Mouse (Mus musculus) cerebellum, postnatal 10 days (tissue): ENCODE data around the gene Aqp12.
A peak's percentile ranks its signal among the peaks of the same experiment; 100 is the strongest.

Source experiments
- DNase-seq, 2 experiments: peaks; one replicate each; pipeline ENCODE4 v3.0.0; 2021; ENCODE audit warnings: mixed read lengths in 2 of 2

The Aqp12 gene

DNA sequence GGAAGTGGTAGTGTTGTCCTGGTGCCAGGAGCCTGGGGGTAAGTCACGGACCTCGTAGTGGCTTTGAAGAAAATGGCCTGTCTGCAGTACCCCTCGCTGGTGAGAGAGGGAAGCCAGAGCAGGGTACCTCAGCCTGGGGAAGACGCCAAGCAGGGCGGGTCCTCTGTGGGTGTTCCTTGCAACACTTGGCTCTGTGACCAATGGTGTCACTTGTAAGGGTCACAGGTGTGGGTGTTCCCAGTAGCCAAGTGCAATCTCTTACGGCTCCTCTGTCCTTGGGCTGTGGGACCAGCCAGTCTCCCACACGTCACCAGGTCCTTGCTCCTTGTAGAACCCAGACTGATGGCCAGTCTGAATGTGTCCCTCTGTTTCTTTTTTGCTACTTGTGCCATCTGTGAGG lies at the start of gene Aqp12:
Gene Aqp12 (plus strand): TSS at position 274 of the 400 bp plus-strand sequence.
- peak in 1 of 2 experiments; percentile 16 for DNase-seq

DNA sequence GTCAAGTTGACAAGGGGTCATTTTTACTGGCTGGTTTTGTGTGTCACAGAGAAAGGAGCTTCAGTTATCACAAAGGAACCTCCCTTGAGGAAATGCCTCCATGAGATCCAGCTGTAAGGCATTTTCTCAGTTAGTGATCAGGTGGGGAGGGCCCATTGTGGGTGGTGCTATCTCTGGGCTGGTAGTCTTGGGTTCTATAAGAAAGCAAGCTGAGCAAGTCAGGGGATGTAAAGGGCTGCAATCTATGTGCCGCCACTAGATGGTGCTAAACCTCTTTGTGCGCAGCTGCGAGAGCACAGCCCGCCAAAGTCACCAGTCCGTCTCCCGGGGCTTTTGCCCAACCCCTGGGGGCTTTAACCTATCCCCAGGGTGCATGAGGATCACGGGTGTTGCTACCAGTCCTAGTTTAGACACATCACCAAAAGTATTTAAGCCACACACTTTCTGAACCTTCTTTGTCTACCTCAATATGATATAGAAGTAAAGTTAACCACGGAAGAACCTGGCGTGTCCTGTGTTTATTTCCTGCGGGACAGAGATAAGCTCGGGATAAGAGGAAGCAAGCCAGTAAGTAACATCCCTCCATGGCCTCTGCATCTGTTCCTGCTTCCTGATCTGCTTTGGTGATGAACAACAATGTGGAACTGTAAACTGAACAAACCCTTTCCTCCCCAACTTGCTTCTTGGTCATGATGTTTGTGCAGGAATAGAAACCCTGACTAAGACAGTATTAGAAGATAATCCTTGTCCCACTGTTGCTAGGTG lies 49.4 kb upstream of the Aqp12 start:
- peak; percentile 81 to 83 for DNase-seq

DNA sequence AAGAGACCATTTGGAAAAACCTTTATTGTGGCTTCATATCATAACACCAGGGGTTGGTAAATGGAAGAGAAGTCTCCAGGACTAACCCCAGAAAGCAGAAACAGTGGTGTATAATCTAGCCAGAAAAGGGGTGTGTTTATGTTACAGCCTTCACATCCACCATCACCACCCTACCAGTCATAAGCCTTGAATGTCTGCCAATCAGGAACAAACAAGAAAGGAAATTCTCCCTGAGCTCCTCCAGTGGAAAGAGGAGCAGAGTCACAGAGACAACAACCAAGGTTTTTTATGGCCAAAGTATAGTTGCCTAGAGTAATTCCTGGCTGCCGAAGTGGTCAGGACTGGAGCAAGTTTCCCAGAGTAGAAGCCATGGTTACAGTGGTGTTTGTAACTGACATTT lies 47.1 kb upstream of the Aqp12 start:
- no peak for DNase-seq

DNA sequence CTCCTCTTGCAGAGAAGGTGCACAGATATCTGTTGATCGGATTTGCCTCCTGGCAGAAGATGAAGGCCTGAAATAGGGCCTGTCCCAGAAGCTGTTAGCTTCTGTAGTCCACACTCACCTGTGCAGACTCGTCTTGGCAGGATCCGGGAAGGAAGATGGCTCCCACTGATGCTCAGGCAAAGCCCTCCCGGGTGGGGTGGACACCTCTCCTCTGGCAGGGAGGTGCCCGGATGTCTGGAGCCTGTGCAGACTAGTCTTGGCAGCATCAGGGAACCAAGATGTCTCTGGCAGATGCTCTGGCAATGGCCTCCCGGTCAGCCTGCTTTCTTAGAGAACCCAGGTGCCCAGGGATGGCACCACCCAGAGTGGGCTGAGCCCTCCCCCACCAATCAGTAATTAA lies 35.3 kb upstream of the Aqp12 start:
- peak in 1 of 2 experiments; percentile 2 for DNase-seq

DNA sequence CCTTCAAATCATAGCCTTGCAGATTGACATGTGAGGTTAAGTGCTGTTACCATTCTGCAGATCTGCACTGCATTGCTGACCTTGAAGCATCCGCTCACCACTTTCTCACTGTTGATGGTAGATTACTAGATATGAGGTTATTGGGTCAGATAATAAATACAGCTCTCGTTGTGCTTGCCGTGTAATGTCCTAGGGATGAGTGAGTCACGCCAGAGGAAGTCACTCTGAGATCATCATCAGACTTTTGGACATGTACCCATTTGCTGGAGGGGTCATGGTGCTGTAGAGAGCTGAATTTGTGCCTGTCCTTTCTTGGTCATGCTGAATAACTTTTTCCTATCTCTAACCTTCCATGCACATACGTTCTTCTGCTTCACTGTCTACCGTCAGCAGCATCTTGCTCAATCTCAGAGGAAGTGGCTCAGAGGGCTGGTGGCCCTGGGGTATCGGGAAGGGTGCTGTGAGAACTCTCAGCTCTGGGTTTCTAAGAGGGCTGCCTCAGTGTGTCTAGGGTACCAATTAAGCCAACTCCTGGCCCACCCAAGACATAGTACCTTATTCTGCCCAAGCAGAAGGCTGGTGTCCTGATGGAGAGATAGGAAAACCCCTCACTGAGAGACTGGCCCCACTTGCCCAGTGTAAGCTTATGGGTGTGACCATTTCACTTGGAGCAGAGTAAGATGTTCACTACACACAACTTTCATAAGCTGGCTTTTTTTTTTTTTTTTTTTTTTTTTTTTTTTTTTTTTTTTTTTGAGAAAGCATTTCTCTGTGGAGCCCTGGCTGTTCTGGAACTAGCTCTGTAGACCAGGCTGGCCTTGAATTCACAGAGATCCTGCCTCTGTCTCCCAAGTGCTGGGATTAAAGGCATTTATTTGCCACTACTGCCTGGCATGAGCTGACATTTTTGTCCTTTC lies 34.0 kb upstream of the Aqp12 start:
- DNase-seq: peak in 1 of 2 experiments; percentile 0

DNA sequence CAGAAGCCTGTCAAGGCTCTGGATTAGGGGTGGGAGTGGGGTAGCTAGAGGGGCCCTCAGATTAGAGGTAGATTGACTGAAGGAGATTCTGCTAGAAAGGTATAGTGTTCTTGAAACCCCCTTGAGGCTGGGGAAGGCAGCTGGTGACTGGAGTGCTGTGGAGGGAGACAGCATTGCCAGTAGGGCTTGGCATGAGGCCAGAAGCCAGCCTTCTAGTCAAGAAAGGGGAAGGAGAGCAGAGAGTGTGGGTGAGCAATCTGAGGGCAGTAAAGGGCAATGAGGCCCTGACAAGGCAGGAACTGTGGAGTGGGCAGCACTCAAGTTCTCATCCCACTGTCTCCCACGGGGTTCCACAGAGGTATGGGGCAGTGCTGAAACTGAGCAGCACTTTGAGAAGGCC lies 33.3 kb upstream of the Aqp12 start:
- peak; percentile 65 to 69 for DNase-seq

DNA sequence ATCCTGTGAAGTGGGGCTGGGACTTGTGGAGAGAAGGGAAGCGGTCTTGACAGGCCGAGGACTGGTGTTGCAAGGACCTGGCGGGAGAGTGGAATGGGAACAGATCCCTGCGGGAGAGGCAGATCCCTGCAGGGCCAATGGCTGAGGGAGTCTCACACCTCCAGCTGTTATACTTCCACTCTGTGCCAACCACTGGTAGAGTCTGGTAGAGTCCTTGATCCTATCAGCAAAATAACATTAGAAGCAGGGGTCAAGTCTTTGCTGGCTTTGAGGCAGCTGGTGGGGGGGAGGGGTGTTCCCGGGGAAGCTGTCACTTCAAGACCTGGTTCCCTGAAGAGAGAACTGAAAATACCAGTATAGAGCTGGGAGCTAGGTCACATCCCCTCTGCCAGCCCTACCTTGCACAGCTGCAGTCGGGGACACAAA lies 30.0 kb upstream of the Aqp12 start:
- DNase-seq: no peak

DNA sequence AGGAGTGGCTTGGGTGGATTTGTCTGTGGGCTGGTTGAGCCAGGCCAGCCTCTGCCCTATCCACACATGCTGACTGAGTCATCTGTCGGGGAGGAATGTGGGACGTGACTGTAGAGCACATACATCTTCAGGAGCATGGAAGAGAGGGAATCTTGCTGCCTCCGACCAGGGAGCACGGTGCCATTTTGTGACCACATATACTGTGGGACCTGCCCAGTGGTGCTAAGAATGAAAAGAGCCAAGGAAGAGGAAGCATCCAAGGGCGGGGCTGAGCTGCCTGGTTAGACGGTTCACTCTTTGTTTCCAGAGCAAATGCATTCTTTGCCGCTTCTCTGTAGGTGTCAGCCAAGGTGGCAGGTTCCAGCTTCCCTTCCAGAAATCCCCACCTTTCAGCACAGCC lies 27.5 kb upstream of the Aqp12 start:
- DNase-seq: no peak

DNA sequence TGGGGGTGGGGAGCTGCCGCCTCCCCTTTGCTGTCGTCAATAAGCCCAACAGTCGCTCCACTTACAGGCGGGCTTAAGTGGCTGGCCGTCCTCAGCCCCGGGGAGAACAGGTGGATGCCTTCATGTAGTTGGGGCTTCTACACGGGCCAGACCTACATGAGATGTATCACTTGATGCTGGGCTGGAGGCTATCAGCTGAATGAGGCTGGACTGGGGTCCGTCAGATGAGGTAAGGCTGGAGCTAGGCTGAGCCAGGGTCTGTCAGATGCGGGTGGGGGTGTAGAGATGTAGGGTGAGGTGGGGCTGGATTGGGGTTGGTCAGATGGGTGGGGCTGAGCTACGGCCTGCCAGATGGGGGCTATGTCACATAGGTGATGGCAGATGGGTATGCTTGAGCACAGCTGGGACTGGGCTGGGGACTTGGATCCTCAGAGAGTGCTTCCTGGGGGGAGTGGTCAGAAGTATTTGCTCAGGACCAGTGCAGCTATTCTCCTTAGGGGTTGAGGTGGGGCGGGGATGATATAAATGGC lies 27.0 kb upstream of the Aqp12 start:
- no peak for DNase-seq

DNA sequence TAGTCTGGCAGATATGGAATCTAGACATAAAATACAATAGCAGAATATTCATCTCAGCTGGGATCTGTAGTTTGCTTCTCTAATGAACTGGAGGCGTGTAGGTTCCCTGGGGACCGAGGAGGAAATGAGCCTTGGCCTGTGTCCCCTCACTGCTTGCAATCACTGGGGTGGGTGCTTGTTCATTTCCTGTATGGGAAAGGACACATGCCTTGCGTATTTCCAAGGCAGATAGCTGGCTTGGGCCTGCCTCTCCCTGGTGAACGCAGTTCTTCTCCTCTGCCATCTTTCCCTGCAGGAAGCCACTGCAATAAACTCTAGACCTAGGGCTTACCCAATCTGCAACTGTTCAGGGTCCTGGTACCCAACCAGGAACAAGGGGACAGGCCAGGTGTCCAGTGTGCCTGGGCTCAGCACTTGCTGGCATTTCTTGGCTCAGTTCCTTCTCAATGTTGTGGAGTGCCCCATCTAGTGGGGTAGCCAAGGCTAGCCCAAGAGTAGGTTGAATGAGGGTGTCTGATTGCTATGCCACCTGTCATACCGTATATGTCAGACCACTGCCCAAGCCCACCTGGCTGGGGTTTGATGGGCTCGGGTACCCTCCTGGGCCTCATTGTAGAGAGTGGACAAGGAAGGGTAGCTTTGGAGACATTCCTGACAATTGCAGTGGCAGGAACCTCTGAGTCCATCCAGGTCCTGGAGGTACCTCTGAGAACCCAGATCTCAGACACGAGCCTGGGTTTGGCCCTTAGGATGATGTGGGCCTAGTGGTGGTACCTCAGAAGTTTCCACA lies 24.9 kb upstream of the Aqp12 start:
- no peak for DNase-seq

DNA sequence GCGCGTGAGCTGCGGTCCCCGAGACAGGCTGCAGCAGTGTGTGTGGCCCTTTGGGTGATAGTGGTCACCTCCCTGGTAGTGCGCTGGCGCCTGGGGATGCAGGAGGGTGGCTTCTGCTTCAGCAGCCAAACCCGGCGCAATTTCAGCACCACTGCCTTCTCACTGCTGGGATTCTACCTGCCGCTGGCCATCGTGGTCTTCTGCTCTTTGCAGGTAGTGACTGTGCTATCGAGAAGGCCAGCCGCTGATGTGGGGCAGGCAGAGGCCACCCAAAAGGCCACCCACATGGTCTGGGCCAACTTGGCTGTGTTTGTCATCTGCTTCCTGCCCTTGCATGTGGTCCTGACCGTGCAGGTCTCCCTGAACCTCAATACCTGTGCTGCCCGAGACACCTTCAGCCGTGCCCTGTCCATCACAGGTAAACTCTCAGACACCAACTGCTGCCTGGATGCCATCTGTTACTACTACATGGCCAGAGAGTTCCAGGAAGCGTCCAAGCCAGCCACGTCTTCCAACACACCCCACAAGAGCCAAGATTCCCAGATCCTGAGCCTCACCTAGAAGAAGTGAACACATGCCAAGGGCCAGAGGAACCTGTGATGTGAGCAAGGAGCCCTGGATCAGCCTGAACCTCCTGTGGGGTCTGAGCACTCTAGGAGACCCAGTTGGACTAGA lies 23.1 kb upstream of the Aqp12 start:
- peak; percentile 39 to 42 for DNase-seq

DNA sequence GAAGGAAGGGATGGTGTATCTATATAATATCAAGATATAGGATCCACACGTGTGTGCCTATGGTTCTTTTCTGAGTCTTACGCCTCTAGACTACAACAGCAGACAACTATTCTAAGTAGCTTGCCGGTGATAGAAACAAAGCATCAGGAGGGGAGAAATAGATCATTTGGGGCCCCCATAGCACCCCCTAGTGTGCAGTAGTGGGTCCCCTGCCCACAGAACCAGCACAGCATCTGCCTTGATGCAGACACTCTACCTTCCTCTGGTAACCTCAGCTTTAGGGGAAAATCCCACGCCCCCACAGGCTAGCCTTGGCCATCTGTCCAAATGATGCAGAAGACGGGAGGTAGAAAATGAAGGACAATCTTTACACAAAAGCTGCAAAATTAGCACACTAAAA lies 21.1 kb upstream of the Aqp12 start:
- DNase-seq: no peak

DNA sequence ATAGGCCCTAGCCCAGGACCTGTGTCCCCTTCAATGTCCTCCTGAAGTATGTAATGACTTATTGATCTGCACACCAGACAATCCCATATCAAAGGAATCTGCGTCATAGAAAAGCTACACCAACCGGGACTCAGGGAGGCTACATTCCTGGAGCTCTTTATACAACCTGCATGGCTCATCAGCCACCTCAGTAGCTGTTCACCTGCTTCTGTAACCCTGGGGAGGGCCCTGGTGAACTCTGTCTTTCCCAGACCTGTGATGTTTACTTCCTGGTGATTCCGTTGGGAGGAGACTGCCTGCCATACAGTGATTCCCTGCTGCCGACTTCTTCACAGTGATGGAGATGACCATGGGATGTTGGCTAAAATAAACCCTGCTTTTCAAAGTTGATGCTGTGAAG lies 17.2 kb upstream of the Aqp12 start:
- no peak for DNase-seq

DNA sequence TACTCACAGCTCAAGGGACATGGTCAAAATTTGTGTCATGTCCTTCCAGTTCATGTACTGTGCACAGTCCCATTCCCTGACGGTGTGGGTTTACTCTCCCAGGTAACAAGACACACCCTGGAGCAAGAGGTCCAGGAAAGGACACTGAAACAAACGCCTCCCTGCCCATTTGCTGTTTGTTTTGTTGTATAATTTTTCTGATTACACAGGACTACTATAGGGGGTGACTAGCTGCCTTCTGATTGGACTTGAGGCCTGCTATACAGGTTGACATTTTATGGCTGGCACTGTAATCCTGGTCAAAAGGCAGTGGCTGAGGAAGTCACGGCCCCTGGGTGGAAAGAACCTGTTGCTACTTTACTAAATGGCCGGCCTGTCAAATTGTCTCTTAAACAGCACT lies 16.2 kb upstream of the Aqp12 start:
- DNase-seq: no peak

DNA sequence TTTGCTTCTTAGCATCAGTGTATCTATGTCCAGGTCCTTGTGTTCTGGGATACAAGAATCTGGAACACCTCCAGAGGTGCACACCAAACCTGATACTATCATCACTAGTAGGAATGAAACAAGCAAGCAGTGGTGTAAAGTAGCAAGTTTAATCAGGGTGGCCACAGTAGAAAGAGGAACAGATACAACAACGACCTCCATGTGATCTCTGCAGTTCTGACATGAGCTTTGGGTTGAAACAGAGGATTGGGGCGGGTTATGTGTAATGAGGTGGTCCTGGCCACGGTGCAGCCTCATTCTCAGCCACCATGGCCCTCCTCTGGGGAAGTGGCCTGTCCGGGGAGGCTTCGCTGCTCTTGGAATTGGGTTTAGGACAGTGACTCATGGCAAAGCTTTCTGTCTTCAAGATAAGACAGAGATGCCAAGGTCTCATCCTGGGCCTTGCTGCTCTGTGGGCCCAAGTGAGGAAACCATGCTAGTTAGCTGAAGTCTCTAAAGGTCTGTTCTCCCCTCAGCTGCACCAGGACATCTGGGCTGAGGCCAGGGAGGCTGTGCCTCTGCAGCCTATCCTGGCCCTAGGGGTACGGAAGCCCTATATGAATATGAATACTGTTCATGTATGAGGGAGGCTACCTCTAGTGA lies 13.8 kb upstream of the Aqp12 start:
- no peak for DNase-seq

DNA sequence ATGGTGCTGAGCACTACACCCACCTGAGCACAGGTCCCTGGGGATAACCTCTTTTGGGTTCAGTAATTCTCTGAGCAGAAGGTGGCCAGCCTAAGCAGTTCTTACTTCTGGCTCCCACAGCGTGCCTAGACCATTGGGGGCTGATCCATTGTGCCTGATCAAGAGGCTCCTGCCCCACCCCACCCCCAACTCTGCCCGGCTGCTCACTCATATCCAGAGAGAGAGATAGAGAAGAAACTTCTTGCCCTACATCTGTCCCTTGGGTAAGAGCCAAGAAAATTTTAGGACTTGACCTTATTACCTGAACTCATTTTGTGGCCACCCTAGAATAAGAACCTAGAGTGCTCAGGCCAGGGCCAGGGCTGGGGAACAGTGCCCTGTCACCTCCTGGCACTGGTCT lies 13.3 kb upstream of the Aqp12 start:
- DNase-seq: no peak

DNA sequence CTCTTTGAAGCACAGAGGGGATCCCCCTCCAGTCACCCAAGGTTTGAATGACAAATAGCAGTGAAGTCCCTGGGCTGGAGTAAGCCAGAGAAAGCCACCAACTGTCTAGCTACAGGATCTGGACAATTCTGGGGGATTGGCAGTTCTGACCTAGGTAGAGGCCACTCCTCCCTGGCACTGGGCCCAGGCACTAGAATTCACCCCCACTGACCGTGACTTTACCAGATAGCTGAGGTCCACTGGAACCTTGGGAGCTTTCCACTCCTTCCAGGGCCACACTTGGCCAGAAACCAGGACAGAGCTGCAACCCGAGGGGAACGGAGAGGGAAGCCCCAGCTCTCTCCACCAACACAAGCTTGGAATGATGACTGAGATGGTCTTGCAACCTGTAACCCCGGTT lies 3.1 kb downstream of the Aqp12 start:
- peak; percentile 49 to 56 for DNase-seq

DNA sequence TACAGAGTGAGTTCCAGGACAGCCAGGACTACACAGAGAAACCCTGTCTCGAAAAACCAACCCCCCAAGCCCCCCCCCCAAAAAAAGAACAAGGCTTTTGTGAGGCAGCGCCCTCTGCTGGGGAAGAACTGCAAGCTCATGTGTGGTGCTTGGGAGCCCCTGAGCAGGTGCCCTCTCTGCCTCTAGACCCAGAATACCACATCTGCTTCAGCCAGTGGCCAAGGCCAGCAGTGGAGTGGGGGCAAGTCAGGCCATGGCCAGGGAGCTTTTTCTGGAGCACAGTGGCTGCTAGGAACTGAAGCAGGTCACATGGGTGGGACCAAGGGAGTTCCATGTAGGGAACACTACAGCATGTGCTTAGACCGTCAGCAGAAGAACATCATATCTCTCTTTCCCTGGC lies 4.6 kb downstream of the Aqp12 start:
- DNase-seq: peak; percentile 48 to 65

DNA sequence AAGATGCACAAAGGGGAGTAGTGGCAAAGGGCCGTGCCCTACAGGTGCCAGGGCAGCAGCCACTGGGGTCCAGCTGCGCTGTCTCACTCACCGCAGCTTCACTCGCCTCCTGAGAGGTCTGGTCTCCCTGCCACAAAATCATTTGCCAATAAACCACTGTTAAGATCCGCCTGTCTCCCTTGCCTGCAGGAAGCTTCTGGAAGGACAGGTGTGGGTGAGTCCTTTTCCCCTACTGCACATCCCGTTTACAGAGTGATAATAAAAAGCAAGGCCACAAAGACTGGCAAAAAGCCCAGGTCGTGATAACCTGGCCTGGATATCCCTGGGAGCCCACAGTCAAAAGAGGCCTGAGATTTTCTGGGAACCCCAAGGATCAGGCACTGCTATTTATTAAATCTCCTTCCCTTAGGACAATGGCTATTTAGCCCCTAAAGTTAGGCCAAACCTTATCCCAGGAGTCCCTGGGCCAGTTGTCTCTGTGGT lies 6.0 kb downstream of the Aqp12 start:
- DNase-seq: no peak

DNA sequence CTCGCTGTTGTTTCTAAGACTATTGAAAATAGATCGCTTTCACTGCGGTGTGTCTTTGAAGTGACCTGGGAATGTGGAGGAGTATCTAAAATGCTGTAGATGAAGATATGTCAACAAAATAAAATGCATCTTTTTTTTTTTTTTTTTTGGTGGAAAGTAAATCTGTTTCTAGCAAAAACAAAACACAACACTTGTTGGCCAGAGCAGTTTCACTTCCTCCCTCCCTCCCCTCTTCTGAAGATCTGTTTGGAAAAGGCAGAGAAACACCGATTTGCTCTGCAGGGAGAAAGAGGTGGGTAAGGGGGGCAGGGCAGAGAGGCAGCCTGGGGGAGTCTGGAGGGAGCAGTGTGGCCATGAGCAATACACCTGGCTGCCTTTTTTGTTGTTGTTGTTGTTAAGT lies 7.2 kb downstream of the Aqp12 start:
- DNase-seq: no peak

DNA sequence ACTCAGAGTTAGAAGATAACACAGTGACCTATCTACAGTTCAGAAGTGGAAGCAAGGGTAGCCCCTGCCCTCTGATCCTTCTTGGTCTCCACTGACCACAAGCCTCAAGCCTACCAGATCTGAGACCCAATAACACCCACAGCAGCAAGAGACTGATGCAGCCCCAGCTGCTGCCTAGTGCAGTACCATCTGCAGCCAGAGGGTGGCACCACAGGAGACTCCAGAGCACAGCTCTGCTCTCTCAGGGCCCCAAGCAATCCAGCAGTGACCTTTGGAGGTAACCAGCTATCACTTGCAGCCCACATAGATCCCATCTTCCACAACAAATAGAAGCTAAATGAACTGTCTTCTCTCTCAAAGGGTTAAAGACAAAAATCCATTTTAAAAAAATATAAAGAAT lies 8.3 kb downstream of the Aqp12 start:
- DNase-seq: peak; percentile 89 to 93

DNA sequence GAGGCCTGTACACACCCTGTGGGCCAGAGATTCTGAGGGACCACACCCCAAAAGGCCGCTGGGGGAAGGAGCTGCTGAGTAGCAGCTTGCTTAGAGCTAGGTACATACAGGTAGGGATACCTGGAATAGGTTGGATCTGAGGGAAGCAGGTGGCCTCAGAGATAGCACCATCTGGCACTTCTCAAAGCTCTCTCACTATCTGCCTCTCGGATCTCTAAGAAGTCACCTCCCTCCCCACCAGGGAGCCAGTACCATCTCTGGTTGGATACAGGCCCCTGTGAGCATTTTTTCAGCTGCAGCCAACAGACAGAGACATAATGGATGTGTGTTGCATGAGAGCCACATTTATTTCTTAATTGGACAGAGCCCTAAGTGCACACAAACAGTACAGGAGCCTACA lies 9.0 kb downstream of the Aqp12 start:
- DNase-seq: no peak
